Mouse (Mus musculus) CH12.LX (cell line): ENCODE results near the gene Lpcat1. TPM values are rescaled to one million over a fixed set of nuclear protein-coding genes. Genes with fewer than 3 reads are reported as not detected.

Experiments used
- DNase-seq: peaks from one replicate; pipeline ENCODE4 v3.0.0-alpha.2; 2013; ENCODE audit errors: extremely low read depth
- H3K27ac ChIP-seq: 2 replicates; pipeline ENCODE4 v1.5.1; 2012; ENCODE audit warnings: low read depth, mild to moderate bottlenecking, control low read depth, moderate library complexity; ENCODE audit not compliant: insufficient read depth
- H3K27me3 ChIP-seq: replicated peaks from 2 replicates; pipeline ENCODE3; 2012; ENCODE audit warnings: inconsistent platforms
- H3K36me3 ChIP-seq, 2 experiments: replicated peaks in 1 of 2; 2 replicates each; pipeline versions ENCODE3 to v1.6.1; 2012; ENCODE audit warnings: inconsistent platforms in 1 of 2, low read length in 1 of 2, mild to moderate bottlenecking in 1 of 2, mixed read lengths in 1 of 2, moderate library complexity in 1 of 2; ENCODE audit not compliant: control insufficient read depth in 1 of 2, insufficient read depth in 1 of 2
- H3K4me1 ChIP-seq, 2 experiments: 2 replicates each; pipeline ENCODE4 v1.6.1; 2012; ENCODE audit warnings: inconsistent platforms in 1 of 2, moderate library complexity in 1 of 2; ENCODE audit not compliant: insufficient read depth in 2 of 2, control insufficient read depth in 1 of 2
- H3K4me2 ChIP-seq: 2 replicates; pipeline ENCODE4 v1.6.1; 2012; ENCODE audit warnings: low read depth, mild to moderate bottlenecking, control low read depth; ENCODE audit not compliant: poor library complexity, insufficient read depth, severe bottlenecking
- H3K4me3 ChIP-seq, 3 experiments: fragments of 150-350 bp in 1 of 3; sonication (generic) in 1 of 3; replicated peaks in 1 of 3; 2 replicates each; pipeline versions ENCODE3 to v1.5.1; 2011 to 2012; ENCODE audit warnings: low read depth in 2 of 3, low read length in 2 of 3, mild to moderate bottlenecking in 2 of 3, moderate library complexity in 2 of 3, control low read depth in 1 of 3, improper control_type of control experiment in 1 of 3, inconsistent platforms in 1 of 3, mixed read lengths in 1 of 3; ENCODE audit not compliant: poor library complexity in 1 of 3
- H3K79me2 ChIP-seq: replicated peaks from 2 replicates; pipeline ENCODE4 v1.6.1; 2012; ENCODE audit warnings: mild to moderate bottlenecking, moderate library complexity; ENCODE audit not compliant: control insufficient read depth, poor library complexity, insufficient read depth, severe bottlenecking; ENCODE audit errors: extremely low read depth
- H3K9ac ChIP-seq: 2 replicates; pipeline ENCODE4 v1.6.1; 2012; ENCODE audit warnings: low read depth, mild to moderate bottlenecking, control low read depth, moderate library complexity; ENCODE audit not compliant: insufficient read depth
- H3K9me3 ChIP-seq: replicated peaks from 2 replicates; pipeline ENCODE3; 2012; ENCODE audit warnings: low read length, inconsistent platforms, mixed read lengths
- BHLHE40 ChIP-seq: IDR thresholded peaks from 2 replicates; pipeline ENCODE4 v1.6.1; 2011; ENCODE audit warnings: mild to moderate bottlenecking, low read depth, low read length, improper control_type of control experiment
- CHD1 ChIP-seq: IDR thresholded peaks from 2 replicates; pipeline ENCODE4 v1.6.1; 2012; ENCODE audit warnings: low read depth, low read length, improper control_type of control experiment, inconsistent platforms
- CTCF ChIP-seq, 2 experiments: IDR thresholded peaks in 1 of 2; conservative IDR thresholded peaks in 1 of 2; 2 replicates each; pipeline ENCODE4 v1.5.1; 2011 to 2012; ENCODE audit warnings: low read depth in 2 of 2, low read length in 2 of 2, improper control_type of control experiment in 1 of 2, inconsistent platforms in 1 of 2, mild to moderate bottlenecking in 1 of 2, moderate library complexity in 1 of 2
- E2F4 ChIP-seq: IDR thresholded peaks from 2 replicates; pipeline ENCODE4 v1.6.1; 2011; ENCODE audit warnings: low read depth, low read length, improper control_type of control experiment; ENCODE audit not compliant: insufficient replicate concordance
- ELF1 ChIP-seq: IDR thresholded peaks from 2 replicates; pipeline ENCODE4 v1.6.1; 2014; ENCODE audit warnings: low read depth, mild to moderate bottlenecking, inconsistent platforms, low read length, improper control_type of control experiment
- ETS1 ChIP-seq: conservative IDR thresholded peaks from 2 replicates; pipeline ENCODE4 v1.6.1; 2012; ENCODE audit warnings: low read depth, mild to moderate bottlenecking, inconsistent platforms, low read length, improper control_type of control experiment, moderate library complexity
- GABPA ChIP-seq: IDR thresholded peaks from 2 replicates; pipeline ENCODE4 v1.6.1; 2012; ENCODE audit warnings: low read depth, low read length, improper control_type of control experiment, inconsistent platforms; ENCODE audit not compliant: insufficient replicate concordance
- HCFC1 ChIP-seq: IDR thresholded peaks from 2 replicates; pipeline ENCODE4 v1.6.1; 2012; ENCODE audit warnings: low read depth, mild to moderate bottlenecking, inconsistent platforms, low read length, improper control_type of control experiment
- IRF4 ChIP-seq: IDR thresholded peaks from 2 replicates; pipeline ENCODE4 v1.6.1; 2014; ENCODE audit warnings: low read depth, mild to moderate bottlenecking, inconsistent platforms, low read length, improper control_type of control experiment
- JUN ChIP-seq: IDR thresholded peaks from 2 replicates; pipeline ENCODE4 v1.6.1; 2011; ENCODE audit warnings: low read depth, mild to moderate bottlenecking, low read length, improper control_type of control experiment, moderate library complexity; ENCODE audit not compliant: insufficient read depth
- KAT2A ChIP-seq: IDR thresholded peaks from 2 replicates; pipeline ENCODE4 v1.6.1; 2012; ENCODE audit warnings: low read length, improper control_type of control experiment, inconsistent platforms; ENCODE audit not compliant: insufficient replicate concordance
- MAFK ChIP-seq: IDR thresholded peaks from 2 replicates; pipeline ENCODE4 v1.6.1; 2011; ENCODE audit warnings: low read length, improper control_type of control experiment; ENCODE audit not compliant: insufficient replicate concordance
- MAX ChIP-seq: IDR thresholded peaks from 2 replicates; pipeline ENCODE4 v1.6.1; 2011; ENCODE audit warnings: low read length, improper control_type of control experiment
- MXI1 ChIP-seq: IDR thresholded peaks from 2 replicates; pipeline ENCODE4 v1.6.1; 2011; ENCODE audit warnings: mild to moderate bottlenecking, low read depth, low read length, improper control_type of control experiment
- NRF1 ChIP-seq: IDR thresholded peaks from 2 replicates; pipeline ENCODE4 v1.6.1; 2014; ENCODE audit warnings: low read depth, mild to moderate bottlenecking, inconsistent platforms, low read length, improper control_type of control experiment, moderate library complexity
- POLR2A ChIP-seq: IDR thresholded peaks from 2 replicates; pipeline ENCODE4 v1.6.1; 2011; ENCODE audit warnings: low read depth, mild to moderate bottlenecking, improper control_type of control experiment, low read length
- POLR2AphosphoS2 ChIP-seq: IDR thresholded peaks from 2 replicates; pipeline ENCODE4 v1.6.1; 2011; ENCODE audit warnings: low read depth, low read length, improper control_type of control experiment
- RCOR1 ChIP-seq: conservative IDR thresholded peaks from 2 replicates; pipeline ENCODE4 v1.6.1; 2012; ENCODE audit warnings: low read depth, mild to moderate bottlenecking, inconsistent platforms, low read length, improper control_type of control experiment
- SMC3 ChIP-seq: IDR thresholded peaks from 2 replicates; pipeline ENCODE4 v1.6.1; 2011; ENCODE audit warnings: low read depth, low read length, improper control_type of control experiment
- TBP ChIP-seq: conservative IDR thresholded peaks from 2 replicates; pipeline ENCODE4 v1.6.1; 2011; ENCODE audit warnings: low read depth, low read length, improper control_type of control experiment
- USF1 ChIP-seq: IDR thresholded peaks from 2 replicates; pipeline ENCODE4 v1.6.1; 2014; ENCODE audit warnings: low read depth, mild to moderate bottlenecking, inconsistent platforms, low read length, improper control_type of control experiment
- ZKSCAN1 ChIP-seq: IDR thresholded peaks from 2 replicates; pipeline ENCODE4 v1.6.1; 2012; ENCODE audit warnings: low read depth, inconsistent platforms, low read length, improper control_type of control experiment, borderline replicate concordance
- ZMIZ1 ChIP-seq: IDR thresholded peaks from 2 replicates; pipeline ENCODE4 v1.6.1; 2012; ENCODE audit warnings: low read depth, mild to moderate bottlenecking, inconsistent platforms, low read length, improper control_type of control experiment
- ZNF384 ChIP-seq: IDR thresholded peaks from 2 replicates; pipeline ENCODE4 v1.6.1; 2012; ENCODE audit warnings: low read depth, low read length, improper control_type of control experiment, inconsistent platforms
- dilution Hi-C: fragments of 300-500 bp; cut with MboI; formaldehyde crosslinking; loops from 2 replicates; pipeline ENCODE4 v1.14.3; 2020; ENCODE audit warnings: low sequenced_read_pairs; ENCODE audit not compliant: extremely low pct_unique_long_range_greater_than_20kb, extremely low pct_ligation_motif_present
- in situ Hi-C: fragments of 300-500 bp; cut with MboI; formaldehyde crosslinking; loops from 3 replicates; pipeline ENCODE4 v1.14.3; 2019; ENCODE audit warnings: low sequenced_read_pairs, low pct_ligation_motif_present, low pct_unique_long_range_greater_than_20kb, mixed read lengths
- polyA plus RNA-seq: library from polyadenylated mRNA; unstranded; fragments of >175 nt; gene quantifications from 2 replicates; pipeline ENCODE4 v1.2.1, GENCODE M21; 2012; ENCODE audit warnings: low read depth; ENCODE audit not compliant: insufficient read length
- total RNA-seq, 2 experiments: library from RNA; depleted of rRNA; stranded (reverse); fragments of 300-350 nt in 1 of 2; fragments of >200 nt in 1 of 2; gene quantifications; 2 replicates each; pipeline ENCODE4 v1.2.3; 2012 to 2014

Lpcat1 gene
- total and polyA plus RNA-seq, 3 experiments = 22.6 to 36.9 (median 36.2) TPM

- Histone ChIP-seq H3K9ac (no peak overlapping the region), H3K36me3 (peaks cover 38 to 97% of the 10 kb centered on the region in 2 experiments), H3K27ac (no peak overlapping the region), H3K4me2 (no peak overlapping the region), H3K4me3 (no peak overlapping the region), H3K9me3 (peaks cover 7% of the 10 kb centered on the region), H3K4me1 (peaks cover 3 to 29% of the 10 kb centered on the region in 2 experiments; a peak in 3 of 4 replicates), H3K79me2 (no peaks in the 10 kb centered on the region), H3K27me3 (no peaks in the 10 kb centered on the region)
- in situ Hi-C loops (no loop called here), dilution Hi-C loops (no loop called here)
- no peak for DNase-seq
- TF ChIP-seq HCFC1 (no peak), ZNF384 (no peak), GABPA (no peak), IRF4 (no peak), USF1 (no peak), KAT2A (no peak), CHD1 (no peak), SMC3 (no peak), ETS1 (no peak), JUN (no peak), MXI1 (no peak), CTCF (conservative IDR thresholded peaks at IDR 0.05 in 1 of 2, IDR thresholded peaks at IDR 0.05 in 1 of 2; ENCODE audit: low read depth in 2 of 2, low read length in 2 of 2) (no peak), RCOR1 (no peak), NRF1 (no peak), BHLHE40 (no peak), ZMIZ1 (no peak), TBP (no peak), ELF1 (no peak), MAFK (no peak)
These were observed 23.0 kb downstream of the Lpcat1 start for GRCm38 (mm10) chr13:73489986-73490385.

GRCm38 (mm10) chr13:73490564-73491170 is 23.7 kb downstream of the Lpcat1 start:
- no peak overlapping the region for H3K27ac ChIP-seq
- no peak overlapping the region for H3K4me3 ChIP-seq
- H3K9me3 ChIP-seq = peaks cover 7% of the 10 kb centered on the region
- no peak for TF ChIP-seq ZKSCAN1
- TF ChIP-seq BHLHE40 = no peak
- no peak for TF ChIP-seq TBP
- no peak for TF ChIP-seq POLR2A
- TF ChIP-seq JUN = no peak
- no peak for TF ChIP-seq CHD1
- TF ChIP-seq ETS1 = no peak
- no peak for TF ChIP-seq MAX
- TF ChIP-seq POLR2AphosphoS2 = no peak
- no peak for TF ChIP-seq E2F4
- no peak for TF ChIP-seq ELF1
- TF ChIP-seq, all 38 proteins: peak for 0
- Histone ChIP-seq H3K4me2 (no peak overlapping the region), H3K9ac (no peak overlapping the region), H3K79me2 (no peaks in the 10 kb centered on the region), H3K4me1 (peaks cover 3 to 29% of the 10 kb centered on the region in 2 experiments; a peak in 3 of 4 replicates), H3K27me3 (no peaks in the 10 kb centered on the region), H3K36me3 (peaks cover 42 to 97% of the 10 kb centered on the region in 2 experiments)
- dilution Hi-C loops = no loop called here
- no peak for DNase-seq
- in situ Hi-C loops = no loop called here
